Mouse (Mus musculus): ENCODE measurements around the gene Dmwd.

GRCm38 (mm10) chr7:19091913-19092312 lies 15.9 kb downstream of the Dmwd start:
- no peak for TF ChIP-seq CTCF (IDR thresholded peaks at IDR 0.05; ENCODE audit: insufficient read depth, low read depth, low read length)
- TF ChIP-seq POLR2A (IDR thresholded peaks at IDR 0.05; ENCODE audit: insufficient read depth, low read depth, low read length): no peak

Measured in olfactory bulb, adult 2 months (tissue).